Mouse (Mus musculus) hindbrain, embryonic 16.5 days (tissue): ENCODE data around the gene Gm43191. TPM values are rescaled to one million over a fixed set of nuclear protein-coding genes. Genes with fewer than 3 reads are reported as not detected.

Experiments used
- ATAC-seq: fragments of 200-750 bp; cut with Nextera tagmentation; 2 replicates; pipeline ENCODE4 v1.8.0; 2017; ENCODE audit warnings: moderate TSS enrichment, moderate library complexity
- H3K27ac ChIP-seq: fragments of 300-500 bp; sonication (generic); 2 replicates; pipeline ENCODE4 v1.5.1; 2014; ENCODE audit warnings: low read depth, mild to moderate bottlenecking, control low read depth, low read length, moderate library complexity
- H3K27me3 ChIP-seq: fragments of 300-500 bp; sonication (generic); replicated peaks from 2 replicates; pipeline ENCODE4 v1.6.1; 2014; ENCODE audit warnings: low read length; ENCODE audit not compliant: control insufficient read depth, insufficient read depth
- H3K36me3 ChIP-seq: fragments of 300-500 bp; sonication (generic); 2 replicates; pipeline ENCODE4 v1.6.1; 2014; ENCODE audit warnings: mild to moderate bottlenecking, low read length, moderate library complexity, mixed read lengths; ENCODE audit not compliant: control insufficient read depth, insufficient read depth
- H3K4me1 ChIP-seq: fragments of 300-500 bp; sonication (generic); 2 replicates; pipeline ENCODE4 v1.6.1; 2014; ENCODE audit warnings: low read depth, low read length; ENCODE audit not compliant: control insufficient read depth, insufficient read depth
- H3K4me2 ChIP-seq: fragments of 300-500 bp; sonication (generic); 2 replicates; pipeline ENCODE4 v1.6.1; 2014; ENCODE audit warnings: mild to moderate bottlenecking, low read length, control low read depth, moderate library complexity
- H3K4me3 ChIP-seq: fragments of 300-500 bp; sonication (generic); 2 replicates; pipeline ENCODE4 v1.5.1; 2014; ENCODE audit warnings: mild to moderate bottlenecking, low read length, control low read depth, moderate library complexity
- H3K9ac ChIP-seq: fragments of 300-500 bp; sonication (generic); 2 replicates; pipeline ENCODE4 v1.6.1; 2014; ENCODE audit warnings: low read depth, mild to moderate bottlenecking, control low read depth, low read length, moderate library complexity
- H3K9me3 ChIP-seq: fragments of 300-500 bp; sonication (generic); 2 replicates; pipeline ENCODE4 v1.6.1; 2014; ENCODE audit warnings: mild to moderate bottlenecking, low read length, moderate library complexity; ENCODE audit not compliant: control insufficient read depth
- WGBS: fragments of 180-500 bp; shearing (Covaris S2); extraction: QIAGEN DNeasy Blood & Tissue Kit; methylation state at CpG from one replicate; pipeline ENCODE4 v1.1.7; 2014; 5-methylcytosine and 5-hydroxymethylcytosine counted together
- polyA plus RNA-seq: library from polyadenylated mRNA; unstranded; fragments of >200 nt; fragmentation: Nextera tagmentation; extraction: Ambion mirVana; gene quantifications from 2 replicates; pipeline ENCODE4 v1.2.1, GENCODE M21; 2015

The Gm43191 gene
- polyA plus RNA-seq, 1 experiment from 2014 or later, result not detected

GRCm38 (mm10) chr3:116594728-116595602 lies 86.1 kb downstream of the Gm43191 start, which contains the start of gene Sass6:
Gene Sass6, plus strand, starts transcription at chr3:116594982.
- H3K9ac ChIP-seq, result peak within 1 kb of the TSS; percentile 83
- no peaks in the 10 kb centered on the region for H3K9me3 ChIP-seq
- H3K4me2 ChIP-seq, result peak within 1 kb of the TSS; percentile 78
- ATAC-seq, result peak; percentile 99
- H3K27me3 ChIP-seq, result no peaks in the 10 kb centered on the region
- H3K36me3 ChIP-seq, result peaks cover 10% of the 10 kb centered on the region
- peaks cover 3% of the 10 kb centered on the region for H3K4me1 ChIP-seq
- H3K4me3 ChIP-seq, result peak within 1 kb of the TSS; percentile 60
- peak within 1 kb of the TSS; percentile 86 for H3K27ac ChIP-seq
- WGBS, result under 1% methylated on average over 62 of the region's 65 CpGs

GRCm38 (mm10) chr3:116594076-116594727 lies 86.9 kb downstream of the Gm43191 start:
- peaks cover 16% of the 10 kb centered on the region for H3K36me3 ChIP-seq
- no peaks in the 10 kb centered on the region for H3K27me3 ChIP-seq
- H3K4me2 ChIP-seq, result peak overlapping the region; percentile 50
- H3K27ac ChIP-seq, result peak overlapping the region; percentile 86
- H3K4me3 ChIP-seq, result peak overlapping the region; percentile 60
- H3K9ac ChIP-seq, result peak overlapping the region; percentile 83
- ATAC-seq, result peak; percentile 87
- 3% methylated on average over 22 of the region's 22 CpGs for WGBS
- H3K4me1 ChIP-seq, result peaks cover 3% of the 10 kb centered on the region
- H3K9me3 ChIP-seq, result no peaks in the 10 kb centered on the region

Other genes starting within 250 kb of the Gm43191 start
- gene Rtca, start 173.1 kb downstream of the Gm43191 start, polyA plus RNA-seq, result 113 and 121 TPM in 2 replicates
- 12.5 and 15.1 TPM in 2 replicates for gene Dbt, start 168.2 kb downstream of the Gm43191 start, polyA plus RNA-seq
- gene Lrrc39, start 118.3 kb downstream of the Gm43191 start, polyA plus RNA-seq, result 0.13 and 0.45 TPM in 2 replicates
- gene Sass6, start 86.3 kb downstream of the Gm43191 start, polyA plus RNA-seq, result 11.5 and 12.3 TPM in 2 replicates
- gene Trmt13, start 66.7 kb downstream of the Gm43191 start, polyA plus RNA-seq, result 22.5 and 25.2 TPM in 2 replicates
- 64.6 and 68.2 TPM in 2 replicates for gene Mfsd14a, start 18.6 kb downstream of the Gm43191 start, polyA plus RNA-seq
- gene Slc35a3, start 31.6 kb upstream of the Gm43191 start, polyA plus RNA-seq, result 7.3 and 8.1 TPM in 2 replicates
- 13.8 and 16.9 TPM in 2 replicates for gene Agl, start 126.9 kb upstream of the Gm43191 start, polyA plus RNA-seq
- 7.1 and 7.2 TPM in 2 replicates for gene Frrs1, start 178.2 kb upstream of the Gm43191 start, polyA plus RNA-seq